Mouse (Mus musculus): ENCODE data around the gene Ttll9. TPM values are rescaled to one million over a fixed set of nuclear protein-coding genes. Genes with fewer than 3 reads are reported as not detected.

Gene Ttll9
- total and polyA plus RNA-seq, 2 experiments: 0.11 TPM; not detected in 1

DNA sequence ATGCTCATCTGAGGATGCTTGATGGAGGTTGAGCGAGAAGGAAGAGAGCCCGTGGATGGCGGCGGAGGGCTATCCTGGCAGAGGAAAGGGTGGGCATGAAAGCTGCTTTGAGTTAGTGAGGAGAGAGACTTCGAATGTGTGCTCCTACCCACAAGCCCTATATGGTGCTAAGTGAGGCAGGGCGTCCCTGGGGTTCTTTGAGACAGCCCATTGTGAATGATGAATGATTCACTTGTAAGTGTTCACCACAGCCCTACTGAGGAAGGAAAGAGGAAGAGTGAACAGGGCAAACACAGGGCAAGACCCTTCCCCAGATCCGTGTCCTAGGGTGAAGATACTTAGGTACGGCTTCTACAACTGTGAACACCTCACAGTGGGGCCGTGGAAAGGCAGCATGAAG lies 35.4 kb upstream of the Ttll9 start:
- 71% methylated on average over 9 of the region's 9 CpGs for WGBS
- no peak overlapping the region for H3K9ac ChIP-seq (ENCODE audit: low read depth, low read length)
- no peak for DNase-seq (ENCODE audit: extremely low read depth, low read depth, low spot score)
- H3K79me2 ChIP-seq (ENCODE audit: control insufficient read depth, insufficient read depth, low read length): no peaks in the 10 kb centered on the region
- no peak overlapping the region for H3K4me3 ChIP-seq (ENCODE audit: insufficient read depth, low read depth, low read length)
- H3K36me3 ChIP-seq (ENCODE audit: control insufficient read depth, insufficient read depth, low read length): no peaks in the 10 kb centered on the region
- H3K27me3 ChIP-seq (ENCODE audit: control insufficient read depth, insufficient read depth, low read length): no peaks in the 10 kb centered on the region
- TF ChIP-seq POLR2A (IDR thresholded peaks at IDR 0.05; ENCODE audit: extremely low read depth, insufficient read depth, low read length): no peak
- TF ChIP-seq CTCF (IDR thresholded peaks at IDR 0.05; ENCODE audit: low read depth, low read length): no peak
- peaks cover 3% of the 10 kb centered on the region; the same call in 1 of the 2 replicates for H3K4me1 ChIP-seq (ENCODE audit: control insufficient read depth, insufficient read depth, low read length)
- no peak overlapping the region for H3K27ac ChIP-seq (replicated peaks; ENCODE audit: insufficient read depth, low read depth, low read length)

DNA sequence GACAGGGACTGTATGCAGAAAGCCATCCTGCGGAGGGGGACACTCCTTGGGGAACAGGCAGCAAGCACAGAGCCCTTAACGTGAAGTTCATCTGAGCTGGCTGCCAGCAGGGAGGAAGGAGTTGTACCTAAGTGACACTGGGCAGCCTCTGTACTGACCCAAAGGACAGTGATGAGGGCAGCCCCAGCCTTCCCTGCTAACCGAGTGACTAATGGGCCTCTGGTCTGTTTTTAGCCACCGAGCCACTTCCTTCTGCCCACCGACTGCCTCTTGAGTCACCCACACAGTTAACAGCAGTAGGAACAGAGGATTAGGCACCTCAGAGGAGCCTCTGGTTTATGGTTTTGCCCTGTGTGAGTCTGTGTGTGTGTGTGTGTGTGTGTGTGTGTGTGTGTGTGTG lies 34.9 kb upstream of the Ttll9 start:
- H3K27me3 ChIP-seq (ENCODE audit: control insufficient read depth, insufficient read depth, low read length): no peaks in the 10 kb centered on the region
- H3K36me3 ChIP-seq (ENCODE audit: control insufficient read depth, insufficient read depth, low read length): no peaks in the 10 kb centered on the region
- TF ChIP-seq POLR2A (IDR thresholded peaks at IDR 0.05; ENCODE audit: extremely low read depth, insufficient read depth, low read length) (no peak), CTCF (IDR thresholded peaks at IDR 0.05; ENCODE audit: low read depth, low read length) (no peak)
- no peak for DNase-seq (ENCODE audit: extremely low read depth, low read depth, low spot score)
- H3K4me3 ChIP-seq (ENCODE audit: insufficient read depth, low read depth, low read length): no peak overlapping the region
- no peaks in the 10 kb centered on the region for H3K79me2 ChIP-seq (ENCODE audit: control insufficient read depth, insufficient read depth, low read length)
- peaks cover 3% of the 10 kb centered on the region; the same call in 1 of the 2 replicates for H3K4me1 ChIP-seq (ENCODE audit: control insufficient read depth, insufficient read depth, low read length)
- H3K9ac ChIP-seq (ENCODE audit: low read depth, low read length): no peak overlapping the region
- H3K27ac ChIP-seq (replicated peaks; ENCODE audit: insufficient read depth, low read depth, low read length): no peak overlapping the region
- WGBS: 58% methylated on average over 5 of the region's 5 CpGs

DNA sequence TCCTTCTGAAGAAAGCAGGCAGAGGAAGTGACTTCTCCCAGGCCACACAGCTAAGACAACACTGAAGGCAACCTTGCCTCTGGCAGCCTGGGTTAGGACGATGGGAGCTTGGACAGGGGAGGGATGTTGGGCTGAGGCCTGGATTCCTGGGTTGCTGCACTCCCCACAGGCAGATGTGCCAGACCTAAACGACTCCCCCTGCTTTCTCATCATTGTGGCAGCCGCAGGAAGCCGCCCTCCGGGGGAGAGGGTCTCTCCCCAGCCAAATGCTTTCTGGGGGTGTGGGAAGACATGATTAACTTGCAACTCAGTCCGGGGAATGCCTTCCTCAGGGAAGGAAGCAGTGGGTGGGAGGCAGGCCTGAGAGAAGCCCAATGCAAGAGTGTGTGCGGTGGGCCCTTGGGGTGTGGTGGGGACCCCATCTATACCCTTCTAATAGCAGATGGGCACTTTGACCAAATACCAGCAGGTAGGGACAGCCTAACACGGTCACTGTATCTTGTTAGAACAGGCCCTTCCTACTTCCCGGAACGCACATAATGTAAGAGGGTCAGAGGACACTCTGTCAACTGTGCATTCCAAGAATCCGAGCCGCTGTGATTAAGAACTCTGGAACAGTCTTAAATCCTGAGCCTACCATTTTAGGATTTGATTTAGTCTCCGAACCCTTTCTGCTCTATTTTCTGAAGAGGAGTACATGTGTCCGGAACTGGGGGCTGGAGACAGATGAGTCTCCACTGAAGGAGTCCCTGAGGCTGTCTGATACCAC lies 33.9 kb upstream of the Ttll9 start:
- Histone ChIP-seq H3K36me3 (ENCODE audit: control insufficient read depth, insufficient read depth, low read length) (no peaks in the 10 kb centered on the region), H3K79me2 (ENCODE audit: control insufficient read depth, insufficient read depth, low read length) (no peaks in the 10 kb centered on the region), H3K9ac (ENCODE audit: low read depth, low read length) (no peak overlapping the region), H3K4me1 (ENCODE audit: control insufficient read depth, insufficient read depth, low read length) (peaks cover 3% of the 10 kb centered on the region; the same call in 1 of the 2 replicates), H3K27me3 (ENCODE audit: control insufficient read depth, insufficient read depth, low read length) (no peaks in the 10 kb centered on the region), H3K4me3 (ENCODE audit: insufficient read depth, low read depth, low read length) (no peak overlapping the region), H3K27ac (replicated peaks; ENCODE audit: insufficient read depth, low read depth, low read length) (peak overlapping the region; percentile 45)
- WGBS: 62% methylated on average over 14 of the region's 14 CpGs
- TF ChIP-seq CTCF (IDR thresholded peaks at IDR 0.05; ENCODE audit: low read depth, low read length) (no peak), POLR2A (IDR thresholded peaks at IDR 0.05; ENCODE audit: extremely low read depth, insufficient read depth, low read length) (no peak)
- peak; percentile 7 for DNase-seq (ENCODE audit: extremely low read depth, low read depth, low spot score)

DNA sequence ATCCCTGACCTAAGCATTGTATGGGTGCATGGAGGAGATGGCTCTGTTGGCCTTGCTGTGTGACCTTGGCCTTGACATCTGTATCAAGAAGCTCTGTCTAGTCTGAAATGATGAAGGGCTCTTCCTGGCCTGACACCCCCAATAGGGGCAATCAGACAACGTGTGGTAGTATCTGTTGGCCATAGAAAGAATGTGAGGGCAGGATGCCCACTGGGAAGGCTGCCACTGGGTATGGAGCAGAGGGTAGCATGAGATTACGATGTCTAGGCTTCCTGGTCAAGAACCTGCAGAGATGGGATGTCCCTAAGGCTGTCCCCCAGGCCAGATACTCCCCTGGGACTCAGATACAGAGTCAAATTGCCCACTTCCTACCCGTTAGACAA lies 33.3 kb upstream of the Ttll9 start:
- 62% methylated on average over 3 of the region's 3 CpGs for WGBS
- H3K27me3 ChIP-seq (ENCODE audit: control insufficient read depth, insufficient read depth, low read length): no peaks in the 10 kb centered on the region
- H3K4me1 ChIP-seq (ENCODE audit: control insufficient read depth, insufficient read depth, low read length): peaks cover 3% of the 10 kb centered on the region; the same call in 1 of the 2 replicates
- H3K27ac ChIP-seq (replicated peaks; ENCODE audit: insufficient read depth, low read depth, low read length): peak overlapping the region; percentile 2
- no peak overlapping the region for H3K4me3 ChIP-seq (ENCODE audit: insufficient read depth, low read depth, low read length)
- no peak overlapping the region for H3K9ac ChIP-seq (ENCODE audit: low read depth, low read length)
- H3K36me3 ChIP-seq (ENCODE audit: control insufficient read depth, insufficient read depth, low read length): no peaks in the 10 kb centered on the region
- DNase-seq (ENCODE audit: extremely low read depth, low read depth, low spot score): no peak
- H3K79me2 ChIP-seq (ENCODE audit: control insufficient read depth, insufficient read depth, low read length): no peaks in the 10 kb centered on the region
- TF ChIP-seq CTCF (IDR thresholded peaks at IDR 0.05; ENCODE audit: low read depth, low read length) (no peak), POLR2A (IDR thresholded peaks at IDR 0.05; ENCODE audit: extremely low read depth, insufficient read depth, low read length) (no peak)

DNA sequence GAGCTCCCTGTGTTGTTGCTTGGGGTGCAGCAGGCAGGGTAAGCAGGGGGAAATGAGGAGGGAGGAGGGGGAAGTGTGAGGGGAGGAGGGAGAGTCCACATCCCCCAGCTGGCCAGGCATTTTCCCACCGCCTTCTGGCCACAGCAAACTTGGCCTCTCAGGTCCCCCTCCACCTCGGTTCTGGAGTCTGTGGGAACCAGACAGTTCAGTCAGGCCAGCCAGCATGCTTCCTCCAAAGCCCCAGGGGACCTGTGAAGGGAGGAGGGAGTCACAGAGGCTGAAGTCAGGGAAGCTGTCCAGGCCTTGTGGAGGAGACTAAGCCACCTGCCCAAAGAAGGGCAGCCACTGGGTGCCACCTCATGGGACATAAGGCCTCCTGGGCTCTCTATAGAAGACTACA lies 32.0 kb upstream of the Ttll9 start:
- Histone ChIP-seq H3K4me3 (ENCODE audit: insufficient read depth, low read depth, low read length) (no peak overlapping the region; the same call in 1 of the 2 replicates), H3K79me2 (ENCODE audit: control insufficient read depth, insufficient read depth, low read length) (no peaks in the 10 kb centered on the region), H3K9ac (ENCODE audit: low read depth, low read length) (no peak overlapping the region), H3K27me3 (ENCODE audit: control insufficient read depth, insufficient read depth, low read length) (no peaks in the 10 kb centered on the region), H3K27ac (replicated peaks; ENCODE audit: insufficient read depth, low read depth, low read length) (peak overlapping the region; percentile 35; the same call in 1 of the 2 replicates), H3K36me3 (ENCODE audit: control insufficient read depth, insufficient read depth, low read length) (no peaks in the 10 kb centered on the region), H3K4me1 (ENCODE audit: control insufficient read depth, insufficient read depth, low read length) (peaks cover 3% of the 10 kb centered on the region; the same call in 1 of the 2 replicates)
- DNase-seq (ENCODE audit: extremely low read depth, low read depth, low spot score): no peak
- 54% methylated on average over 2 of the region's 2 CpGs for WGBS
- no peak for TF ChIP-seq POLR2A (IDR thresholded peaks at IDR 0.05; ENCODE audit: extremely low read depth, insufficient read depth, low read length)
- TF ChIP-seq CTCF (IDR thresholded peaks at IDR 0.05; ENCODE audit: low read depth, low read length): no peak
